In genomic region chr6:51656883-51657640, GRCm38 (mm10) we compare ENCODE assay signal across 12 mouse cellular contexts.
DNase-seq lines count a peak whose midpoint lies in the region; ATAC-seq lines count a peak whose summit lies in the region.
"Had no signal": no experiment of that assay in that cellular context is flagged by ENCODE, and none has a peak within 500 bp of the region (broad histone marks: within the 10 kb centered on the region; RNA-seq: fewer than 3 reads in every experiment).

No protein-coding gene starts in this region.

- no peak overlapping the region for H3K4me3 ChIP-seq in forebrain, embryonic 14.5 days (ENCODE audit: low read depth, low read length)
- no peak overlapping the region for H3K4me3 ChIP-seq in midbrain, embryonic 11.5 days (ENCODE audit: low read depth, low read length)
- H3K4me3 ChIP-seq: embryonic facial prominence, embryonic 13.5 days had no signal

- DNase-seq in left cerebral cortex, postnatal 4 days: peak; percentile 65
- DNase-seq in left cerebral cortex, adult 8-10 months (ENCODE audit: low spot score in 2 of 2): no peak
- DNase-seq in forebrain, embryonic 14.5 days (ENCODE audit: low spot score): peak; percentile 69
- peak; percentile 92 for DNase-seq in midbrain, embryonic 11.5 days (ENCODE audit: low spot score, missing footprints)
- DNase-seq in retina, postnatal 1 day: peak; percentile 64
- DNase-seq in heart, postnatal 10 days: no peak
- no peak for DNase-seq in kidney, postnatal 36 days
- DNase-seq in spleen, adult 18-20 months: no peak
- DNase-seq: lung, adult 2 months had no signal

- no peaks in the 10 kb centered on the region for H3K27me3 ChIP-seq in forebrain, embryonic 14.5 days (replicated peaks; ENCODE audit: control insufficient read depth, insufficient read depth, low read length)
- H3K27me3 ChIP-seq in midbrain, embryonic 11.5 days (ENCODE audit: control insufficient read depth, insufficient read depth, low read length): no peaks in the 10 kb centered on the region
- H3K27me3 ChIP-seq: CH12.LX; embryonic facial prominence, embryonic 13.5 days had no signal

- no peaks in the 10 kb centered on the region for H3K36me3 ChIP-seq in forebrain, embryonic 14.5 days (ENCODE audit: control insufficient read depth, insufficient read depth, low read length)
- no peaks in the 10 kb centered on the region for H3K36me3 ChIP-seq in midbrain, embryonic 11.5 days (ENCODE audit: control insufficient read depth, insufficient read depth, low read length)
- H3K36me3 ChIP-seq: embryonic facial prominence, embryonic 13.5 days had no signal

- intact Hi-C loops in left cerebral cortex, postnatal 4 days (cut with DNase I): no loop called here
- intact Hi-C loops in heart, postnatal 10 days (cut with DNase I): no loop called here

- WGBS in forebrain, embryonic 14.5 days: 55% methylated on average over 12 of the region's 12 CpGs
- WGBS in midbrain, embryonic 11.5 days: 41% methylated on average over 12 of the region's 12 CpGs

- peak overlapping the region; percentile 58 for H3K27ac ChIP-seq in forebrain, embryonic 14.5 days (ENCODE audit: low read depth, low read length)
- H3K27ac ChIP-seq in midbrain, embryonic 11.5 days (ENCODE audit: low read depth, low read length): peak overlapping the region; percentile 66; the same call in 1 of the 2 replicates
- H3K27ac ChIP-seq: embryonic facial prominence, embryonic 13.5 days had no signal

- H3K9ac ChIP-seq in forebrain, embryonic 14.5 days (ENCODE audit: low read length): no peak overlapping the region
- no peak overlapping the region for H3K9ac ChIP-seq in midbrain, embryonic 11.5 days (ENCODE audit: low read length)
- H3K9ac ChIP-seq: embryonic facial prominence, embryonic 13.5 days had no signal

- ATAC-seq in forebrain, embryonic 14.5 days: peak; percentile 79
- peak; percentile 86 for ATAC-seq in midbrain, embryonic 11.5 days (ENCODE audit: low FRiP score)
- ATAC-seq: intestine, postnatal 0 days had no signal

- no peak overlapping the region for H3K4me2 ChIP-seq in forebrain, embryonic 14.5 days (ENCODE audit: low read length)
- no peak overlapping the region for H3K4me2 ChIP-seq in midbrain, embryonic 11.5 days
- H3K4me2 ChIP-seq: embryonic facial prominence, embryonic 13.5 days had no signal

- peaks cover 17% of the 10 kb centered on the region; the same call in 1 of the 2 replicates for H3K4me1 ChIP-seq in forebrain, embryonic 14.5 days (ENCODE audit: control insufficient read depth, insufficient read depth, low read length)
- H3K4me1 ChIP-seq in midbrain, embryonic 11.5 days (ENCODE audit: control insufficient read depth, insufficient read depth, low read length): peaks cover 31% of the 10 kb centered on the region

- H3K9me3 ChIP-seq in forebrain, embryonic 14.5 days (replicated peaks; ENCODE audit: control insufficient read depth, low read length): no peaks in the 10 kb centered on the region
- H3K9me3 ChIP-seq in midbrain, embryonic 11.5 days (ENCODE audit: control insufficient read depth, low read length): no peaks in the 10 kb centered on the region

Comparison
In these comparisons a context has a peak if more than half of its experiments do, and no peak if none do; other contexts are left out.
1. DNase-seq: peak in left cerebral cortex, postnatal 4 days (single experiment), forebrain, embryonic 14.5 days (single experiment), midbrain, embryonic 11.5 days (single experiment) and retina, postnatal 1 day (single experiment); none in left cerebral cortex, adult 8-10 months (0 of 2), heart, postnatal 10 days (0 of 2), kidney, postnatal 36 days (0 of 2) and spleen, adult 18-20 months (0 of 2).